Mouse (Mus musculus): ENCODE results near the gene Agbl2. TPM values are rescaled to one million over a fixed set of nuclear protein-coding genes. Genes with fewer than 3 reads are reported as not detected.

The Agbl2 gene
- polyA plus RNA-seq (2015; fragmentation: Nextera tagmentation; extraction: Ambion mirVana), result 1.4 and 1.7 TPM in 2 replicates

- Histone ChIP-seq H3K4me3 (peak within 1 kb of the TSS; percentile 66), H3K27ac (no peak within 1 kb of the TSS)
- ATAC-seq (replicated peaks; ENCODE audit: insufficient number of reproducible peaks, insufficient read depth, low FRiP score, low read depth), result peak; percentile 56
Observed at GRCm38 (mm10) chr2:90782458-90782857, at the start of gene Agbl2. Gene Agbl2 (plus strand): TSS chr2:90782727.

DNA sequence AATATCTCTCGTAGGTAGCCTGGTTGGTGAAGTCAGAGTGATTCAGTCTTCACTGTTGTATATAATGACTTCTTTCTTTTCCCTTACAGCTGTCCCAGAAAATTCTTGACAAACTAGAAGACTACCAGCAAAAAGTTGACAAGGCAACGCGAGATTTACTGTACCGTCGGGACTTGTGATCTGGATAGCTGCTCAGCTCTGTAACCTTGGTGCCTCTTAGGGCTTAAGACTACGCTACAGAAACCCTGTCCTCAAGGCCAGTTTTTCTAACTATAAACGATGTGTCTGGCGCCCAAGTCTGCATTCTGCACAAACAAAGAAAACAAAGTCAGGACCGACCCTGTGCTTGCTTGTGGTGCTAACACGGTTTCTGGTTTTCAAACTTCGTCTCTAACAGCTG, 47.2 kb upstream of the Agbl2 start:
- WGBS, result 93% methylated on average over 11 of the region's 11 CpGs
- Histone ChIP-seq H3K4me1 (replicated peaks) (no peaks in the 10 kb centered on the region), H3K9ac (no peak overlapping the region), H3K9me3 (replicated peaks) (no peaks in the 10 kb centered on the region), H3K4me2 (no peak overlapping the region), H3K36me3 (peaks cover 66% of the 10 kb centered on the region), H3K27ac (no peak overlapping the region), H3K27me3 (no peaks in the 10 kb centered on the region), H3K4me3 (no peak overlapping the region)
- ATAC-seq (replicated peaks; ENCODE audit: insufficient number of reproducible peaks, insufficient read depth, low FRiP score, low read depth), result no peak

More at GRCm38 (mm10) chr2:90782458-90782857, at the start of gene Agbl2:
- WGBS, result 4% methylated on average over 11 of the region's 11 CpGs
- Histone ChIP-seq H3K36me3 (peaks cover 30% of the 10 kb centered on the region), H3K27me3 (no peaks in the 10 kb centered on the region), H3K4me1 (replicated peaks) (peaks cover 21% of the 10 kb centered on the region), H3K9me3 (replicated peaks) (no peaks in the 10 kb centered on the region), H3K9ac (peak within 1 kb of the TSS; percentile 52), H3K4me2 (peak within 1 kb of the TSS; percentile 97)

- ATAC-seq (replicated peaks; ENCODE audit: insufficient number of reproducible peaks, insufficient read depth, low FRiP score, low read depth), result no peak
- Histone ChIP-seq H3K4me2 (no peak overlapping the region), H3K9me3 (replicated peaks) (no peaks in the 10 kb centered on the region), H3K27ac (no peak overlapping the region), H3K9ac (no peak overlapping the region), H3K4me1 (replicated peaks) (no peaks in the 10 kb centered on the region), H3K36me3 (peaks cover 34% of the 10 kb centered on the region), H3K4me3 (no peak overlapping the region), H3K27me3 (no peaks in the 10 kb centered on the region)
- 91% methylated on average over 3 of the region's 3 CpGs for WGBS
Observed at GRCm38 (mm10) chr2:90738801-90739200, 43.7 kb upstream of the Agbl2 start.

DNA sequence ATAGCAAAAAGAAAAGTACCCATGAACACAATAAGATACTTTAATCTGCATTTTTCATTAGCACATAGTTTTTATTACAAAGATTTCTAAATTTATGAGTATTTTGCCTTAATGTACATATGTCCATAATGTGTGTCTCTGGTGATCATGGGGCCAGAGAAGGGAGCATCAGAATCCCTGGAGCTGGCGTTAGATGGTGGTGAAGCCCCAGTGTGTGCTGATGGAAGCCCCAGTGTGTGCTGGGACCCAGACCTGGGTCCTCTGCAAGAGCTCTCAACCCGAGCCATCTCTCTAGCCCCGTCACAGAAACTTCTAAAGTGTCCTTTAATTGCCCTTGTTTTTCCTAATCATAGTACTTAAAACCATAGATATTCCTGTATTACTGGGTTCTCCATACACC, 43.2 kb upstream of the Agbl2 start:
- H3K27ac ChIP-seq, result no peak overlapping the region
- no peak overlapping the region for H3K9ac ChIP-seq
- H3K4me3 ChIP-seq, result no peak overlapping the region
- WGBS, result 83% methylated on average over 3 of the region's 3 CpGs
- no peak overlapping the region for H3K4me2 ChIP-seq
- H3K4me1 ChIP-seq (replicated peaks), result no peaks in the 10 kb centered on the region
- peaks cover 29% of the 10 kb centered on the region for H3K36me3 ChIP-seq
- ATAC-seq (replicated peaks; ENCODE audit: insufficient number of reproducible peaks, insufficient read depth, low FRiP score, low read depth), result no peak
- no peaks in the 10 kb centered on the region for H3K9me3 ChIP-seq (replicated peaks)
- H3K27me3 ChIP-seq, result no peaks in the 10 kb centered on the region

DNA sequence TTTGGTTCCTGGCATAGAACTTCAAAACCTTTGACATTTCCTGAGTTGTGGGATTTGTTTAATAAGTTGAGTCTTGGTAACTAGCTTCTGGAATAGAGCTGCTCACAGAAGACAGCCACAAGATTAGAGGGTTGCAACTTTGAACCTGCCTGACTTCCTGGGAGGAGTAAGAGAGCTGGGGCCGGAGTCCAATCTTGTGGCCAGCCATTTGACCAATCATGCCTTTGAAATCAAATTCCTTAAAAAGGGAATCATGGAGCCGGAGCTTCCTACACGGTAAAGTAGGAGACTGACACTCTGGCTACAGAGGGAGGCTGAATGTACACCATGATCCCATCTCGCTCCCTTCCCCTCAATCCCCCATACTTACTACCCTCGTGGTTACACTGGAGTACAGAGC, 42.6 kb upstream of the Agbl2 start:
- Histone ChIP-seq H3K4me2 (no peak overlapping the region), H3K27me3 (no peaks in the 10 kb centered on the region), H3K9ac (no peak overlapping the region), H3K9me3 (replicated peaks) (no peaks in the 10 kb centered on the region), H3K4me1 (replicated peaks) (no peaks in the 10 kb centered on the region), H3K36me3 (peaks cover 23% of the 10 kb centered on the region), H3K27ac (no peak overlapping the region), H3K4me3 (no peak overlapping the region)
- WGBS, result 83% methylated on average over 5 of the region's 5 CpGs
- ATAC-seq (replicated peaks; ENCODE audit: insufficient number of reproducible peaks, insufficient read depth, low FRiP score, low read depth), result no peak

GRCm38 (mm10) chr2:90744285-90745052, 38.1 kb upstream of the Agbl2 start:
- Histone ChIP-seq H3K4me2 (peak overlapping the region; percentile 56), H3K27ac (peak overlapping the region; percentile 85), H3K4me3 (peak overlapping the region; percentile 81), H3K9me3 (replicated peaks) (no peaks in the 10 kb centered on the region), H3K36me3 (peaks cover 8% of the 10 kb centered on the region; the same call in 1 of the 2 replicates), H3K27me3 (no peaks in the 10 kb centered on the region), H3K4me1 (replicated peaks) (peaks cover 11% of the 10 kb centered on the region), H3K9ac (no peak overlapping the region)
- WGBS, result 55% methylated on average over 12 of the region's 12 CpGs
- ATAC-seq (replicated peaks; ENCODE audit: insufficient number of reproducible peaks, insufficient read depth, low FRiP score, low read depth), result no peak

DNA sequence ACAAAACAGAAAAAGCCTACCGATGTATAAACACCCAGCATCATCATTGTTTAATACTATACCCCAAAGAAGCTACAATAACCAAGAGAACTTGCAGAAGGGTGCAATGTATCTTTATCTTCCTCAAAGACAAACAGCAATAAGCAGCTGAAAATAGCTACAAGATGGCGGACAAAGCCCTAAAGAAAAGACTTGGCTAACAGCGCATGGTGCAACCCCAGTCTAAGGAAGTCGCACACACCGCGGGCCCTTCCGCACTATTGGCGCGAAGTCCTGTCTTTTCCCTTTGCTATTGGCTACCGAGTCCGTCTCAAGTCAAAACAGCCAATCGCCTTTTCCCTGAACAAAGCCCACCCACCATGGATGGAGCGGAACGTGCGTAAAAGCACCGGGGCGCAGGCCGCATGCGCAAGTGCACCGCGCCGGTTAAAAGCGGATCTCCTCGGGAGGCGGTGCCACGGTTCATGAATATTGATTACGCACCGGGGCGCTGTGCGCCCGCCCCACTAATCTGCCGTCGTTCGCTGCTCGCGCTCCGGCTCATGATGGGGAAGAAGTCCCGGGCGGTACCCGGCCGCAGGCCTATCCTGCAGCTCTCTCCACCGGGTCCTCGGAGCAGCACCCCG, 37.4 kb upstream of the Agbl2 start, which contains the start of gene Fnbp4:
Fnbp4 (plus strand) TSS at position 318 of the 626 bp plus-strand sequence.
- WGBS, result under 1% methylated on average over 44 of the region's 44 CpGs
- no peaks in the 10 kb centered on the region for H3K9me3 ChIP-seq (replicated peaks)
- ATAC-seq (replicated peaks; ENCODE audit: insufficient number of reproducible peaks, insufficient read depth, low FRiP score, low read depth), result peak; percentile 99

DNA sequence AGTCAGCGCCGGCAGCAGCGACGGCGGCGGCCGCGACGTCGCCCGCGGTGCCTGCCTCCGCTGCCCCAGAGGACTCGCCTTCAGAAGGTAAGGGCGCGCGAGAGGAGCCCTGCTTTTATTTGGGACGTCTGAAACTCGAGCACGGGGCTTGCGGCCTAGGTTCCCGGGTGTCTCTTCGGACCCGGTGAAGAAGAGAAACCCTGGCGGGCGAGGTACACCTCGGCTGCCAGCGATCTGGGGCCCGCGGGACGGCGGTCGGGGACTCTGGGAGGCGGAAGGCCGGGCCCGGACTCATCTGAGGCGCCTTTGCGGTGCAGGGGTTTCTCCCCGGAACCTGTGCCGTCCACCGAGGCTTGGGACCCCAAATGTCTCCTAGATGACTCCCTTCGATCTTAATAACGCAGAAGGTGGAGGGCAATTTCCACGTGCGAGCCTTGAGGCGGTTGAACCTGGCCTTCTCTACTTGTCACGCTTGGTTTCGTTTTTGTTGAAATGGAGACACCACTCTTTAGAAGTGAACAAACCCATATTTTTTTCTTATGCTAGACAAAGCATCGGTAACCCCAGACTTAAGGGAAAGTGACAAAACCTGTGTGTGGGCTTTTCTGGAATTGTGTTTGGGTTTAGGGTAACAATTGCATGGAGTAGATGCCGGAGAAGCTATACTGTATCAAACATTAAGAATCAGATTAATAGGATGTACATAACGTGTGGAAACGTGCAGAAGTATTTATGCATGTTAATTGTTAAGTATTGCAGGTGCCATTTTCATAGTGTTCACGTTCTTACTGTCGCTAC, 36.6 kb upstream of the Agbl2 start:
- Histone ChIP-seq H3K4me1 (replicated peaks) (peaks cover 14% of the 10 kb centered on the region), H3K27ac (peak overlapping the region; percentile 96), H3K9ac (peak overlapping the region; percentile 93), H3K9me3 (replicated peaks) (no peaks in the 10 kb centered on the region), H3K27me3 (no peaks in the 10 kb centered on the region), H3K4me3 (peak overlapping the region; percentile 81), H3K36me3 (peaks cover 12% of the 10 kb centered on the region; the same call in 1 of the 2 replicates), H3K4me2 (peak overlapping the region; percentile 71)
- peak; percentile 28 for ATAC-seq (replicated peaks; ENCODE audit: insufficient number of reproducible peaks, insufficient read depth, low FRiP score, low read depth)
- under 1% methylated on average over 54 of the region's 54 CpGs for WGBS

More for the DNA sequence above, 37.4 kb upstream of the Agbl2 start, which contains the start of gene Fnbp4:
- Histone ChIP-seq H3K9ac (peak within 1 kb of the TSS; percentile 93), H3K36me3 (peaks cover 12% of the 10 kb centered on the region; the same call in 1 of the 2 replicates), H3K27ac (peak within 1 kb of the TSS; percentile 96), H3K4me2 (peak within 1 kb of the TSS; percentile 71), H3K4me3 (peak within 1 kb of the TSS; percentile 81), H3K27me3 (no peaks in the 10 kb centered on the region), H3K4me1 (replicated peaks) (peaks cover 14% of the 10 kb centered on the region)

DNA sequence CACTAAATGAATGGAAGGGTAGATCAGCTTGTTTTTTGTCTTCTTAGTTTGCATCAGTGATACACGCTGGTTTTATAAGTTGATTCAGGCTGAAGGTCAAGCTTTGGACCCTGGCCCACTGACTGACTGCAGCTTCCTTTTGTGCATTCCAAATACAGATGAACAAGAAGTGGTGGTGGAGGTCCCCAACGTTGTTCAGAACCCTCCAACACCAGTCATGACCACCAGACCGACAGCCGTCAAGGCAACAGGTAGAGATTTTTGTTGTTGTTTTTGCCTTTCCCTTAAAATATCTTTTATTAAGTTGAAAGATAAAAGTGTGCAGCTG, 36.0 kb upstream of the Agbl2 start:
- Histone ChIP-seq H3K27ac (peak overlapping the region; percentile 96), H3K36me3 (peaks cover 15% of the 10 kb centered on the region; the same call in 1 of the 2 replicates), H3K27me3 (no peaks in the 10 kb centered on the region), H3K9ac (peak overlapping the region; percentile 93), H3K4me2 (peak overlapping the region; percentile 71), H3K9me3 (replicated peaks) (no peaks in the 10 kb centered on the region), H3K4me3 (peak overlapping the region; percentile 81), H3K4me1 (replicated peaks) (peaks cover 14% of the 10 kb centered on the region)
- 11% methylated on average over 4 of the region's 4 CpGs for WGBS
- no peak for ATAC-seq (replicated peaks; ENCODE audit: insufficient number of reproducible peaks, insufficient read depth, low FRiP score, low read depth)

GRCm38 (mm10) chr2:90747131-90747530, 35.4 kb upstream of the Agbl2 start:
- ATAC-seq (replicated peaks; ENCODE audit: insufficient number of reproducible peaks, insufficient read depth, low FRiP score, low read depth), result no peak
- 93% methylated on average over 10 of the region's 10 CpGs for WGBS
- H3K4me2 ChIP-seq, result peak overlapping the region; percentile 71
- H3K9me3 ChIP-seq (replicated peaks), result no peaks in the 10 kb centered on the region
- peak overlapping the region; percentile 81 for H3K4me3 ChIP-seq
- no peak overlapping the region for H3K27ac ChIP-seq
- no peak overlapping the region for H3K9ac ChIP-seq
- H3K4me1 ChIP-seq (replicated peaks), result peaks cover 14% of the 10 kb centered on the region
- H3K36me3 ChIP-seq, result peaks cover 16% of the 10 kb centered on the region; the same call in 1 of the 2 replicates
- H3K27me3 ChIP-seq, result no peaks in the 10 kb centered on the region

All from heart, embryonic 15.5 days (tissue).